Mouse (Mus musculus): ENCODE results near the gene Smc5.

The Smc5 gene

GRCm38 (mm10) chr19:23273355-23274053, at the start of gene Smc5:
Gene Smc5, minus strand, starts transcription at chr19:23273897.
- DNase-seq (ENCODE audit: low spot score): peak; percentile 92

GRCm38 (mm10) chr19:23323107-23323506, 49.4 kb upstream of the Smc5 start:
- no peak for DNase-seq (ENCODE audit: low spot score)

- no peak for DNase-seq (ENCODE audit: low spot score)
Observed at GRCm38 (mm10) chr19:23317989-23318358, 44.3 kb upstream of the Smc5 start.

- DNase-seq (ENCODE audit: low spot score): no peak
Observed at GRCm38 (mm10) chr19:23317295-23317988, 43.7 kb upstream of the Smc5 start.

- no peak for DNase-seq (ENCODE audit: low spot score)
Observed at GRCm38 (mm10) chr19:23316851-23317250, 43.2 kb upstream of the Smc5 start.

GRCm38 (mm10) chr19:23309979-23310378, 36.3 kb upstream of the Smc5 start:
- no peak for DNase-seq (ENCODE audit: low spot score)

GRCm38 (mm10) chr19:23306671-23307070, 33.0 kb upstream of the Smc5 start:
- no peak for DNase-seq (ENCODE audit: low spot score)

- DNase-seq (ENCODE audit: low spot score): no peak
Observed at GRCm38 (mm10) chr19:23299987-23300386, 26.3 kb upstream of the Smc5 start.

- no peak for DNase-seq (ENCODE audit: low spot score)
Observed at GRCm38 (mm10) chr19:23298917-23299316, 25.2 kb upstream of the Smc5 start.

GRCm38 (mm10) chr19:23297191-23297590, 23.5 kb upstream of the Smc5 start:
- DNase-seq (ENCODE audit: low spot score): no peak

GRCm38 (mm10) chr19:23289251-23289650, 15.6 kb upstream of the Smc5 start:
- no peak for DNase-seq (ENCODE audit: low spot score)

- DNase-seq (ENCODE audit: low spot score): no peak
Observed at GRCm38 (mm10) chr19:23281911-23282660, 8.4 kb upstream of the Smc5 start.

GRCm38 (mm10) chr19:23274054-23274724, 492 bp upstream of the Smc5 start:
- DNase-seq (ENCODE audit: low spot score): no peak

GRCm38 (mm10) chr19:23256771-23257170, 16.9 kb downstream of the Smc5 start:
- DNase-seq (ENCODE audit: low spot score): no peak

GRCm38 (mm10) chr19:23246473-23246872, 27.2 kb downstream of the Smc5 start:
- no peak for DNase-seq (ENCODE audit: low spot score)

- DNase-seq (ENCODE audit: low spot score): no peak
Observed at GRCm38 (mm10) chr19:23225065-23225464, 48.6 kb downstream of the Smc5 start.

GRCm38 (mm10) chr19:23214326-23214725, 59.4 kb downstream of the Smc5 start:
- DNase-seq (ENCODE audit: low spot score): no peak

- no peak for DNase-seq (ENCODE audit: low spot score)
Observed at GRCm38 (mm10) chr19:23211325-23211724, 62.4 kb downstream of the Smc5 start.

- no peak for DNase-seq (ENCODE audit: low spot score)
Observed at GRCm38 (mm10) chr19:23203505-23204053, 70.1 kb downstream of the Smc5 start.

GRCm38 (mm10) chr19:23202106-23202505, 71.6 kb downstream of the Smc5 start:
- no peak for DNase-seq (ENCODE audit: low spot score)

- DNase-seq (ENCODE audit: low spot score): no peak
Observed at GRCm38 (mm10) chr19:23193076-23193475, 80.6 kb downstream of the Smc5 start.

- DNase-seq (ENCODE audit: low spot score): no peak
Observed at GRCm38 (mm10) chr19:23191486-23191885, 82.2 kb downstream of the Smc5 start.

All from urinary bladder, postnatal 14 days (tissue).